Mouse (Mus musculus): ENCODE data around the gene Sik2.

Gene Sik2

GRCm38 (mm10) chr9:51008841-51009655 is at the start of gene Sik2:
Gene Sik2, minus strand, starts transcription at chr9:51009073.
- Histone ChIP-seq H3K27me3 (ENCODE audit: control insufficient read depth, insufficient read depth, low read length, poor library complexity, severe bottlenecking) (no peaks in the 10 kb centered on the region), H3K36me3 (ENCODE audit: control insufficient read depth, insufficient read depth, low read length, poor library complexity, severe bottlenecking) (no peaks in the 10 kb centered on the region)
- DNase-seq (ENCODE audit: low read depth, low spot score): peak; percentile 98

GRCm38 (mm10) chr9:51056360-51057324 is 47.8 kb upstream of the Sik2 start:
- no peak for DNase-seq (ENCODE audit: low read depth, low spot score)
- H3K36me3 ChIP-seq (ENCODE audit: control insufficient read depth, insufficient read depth, low read length, poor library complexity, severe bottlenecking): no peaks in the 10 kb centered on the region
- no peaks in the 10 kb centered on the region for H3K27me3 ChIP-seq (ENCODE audit: control insufficient read depth, insufficient read depth, low read length, poor library complexity, severe bottlenecking)

GRCm38 (mm10) chr9:51052180-51052579 is 43.3 kb upstream of the Sik2 start:
- Histone ChIP-seq H3K36me3 (ENCODE audit: control insufficient read depth, insufficient read depth, low read length, poor library complexity, severe bottlenecking) (no peaks in the 10 kb centered on the region), H3K27me3 (ENCODE audit: control insufficient read depth, insufficient read depth, low read length, poor library complexity, severe bottlenecking) (no peaks in the 10 kb centered on the region)
- DNase-seq (ENCODE audit: low read depth, low spot score): peak; percentile 70

GRCm38 (mm10) chr9:51042136-51042535 is 33.3 kb upstream of the Sik2 start:
- Histone ChIP-seq H3K27me3 (ENCODE audit: control insufficient read depth, insufficient read depth, low read length, poor library complexity, severe bottlenecking) (no peaks in the 10 kb centered on the region; the same call in 1 of the 2 replicates), H3K36me3 (ENCODE audit: control insufficient read depth, insufficient read depth, low read length, poor library complexity, severe bottlenecking) (no peaks in the 10 kb centered on the region)
- no peak for DNase-seq (ENCODE audit: low read depth, low spot score)

- Histone ChIP-seq H3K36me3 (ENCODE audit: control insufficient read depth, insufficient read depth, low read length, poor library complexity, severe bottlenecking) (no peaks in the 10 kb centered on the region), H3K27me3 (ENCODE audit: control insufficient read depth, insufficient read depth, low read length, poor library complexity, severe bottlenecking) (no peaks in the 10 kb centered on the region; the same call in 1 of the 2 replicates)
- no peak for DNase-seq (ENCODE audit: low read depth, low spot score)
These were observed 32.7 kb upstream of the Sik2 start for GRCm38 (mm10) chr9:51041491-51041980.

- Histone ChIP-seq H3K36me3 (ENCODE audit: control insufficient read depth, insufficient read depth, low read length, poor library complexity, severe bottlenecking) (no peaks in the 10 kb centered on the region), H3K27me3 (ENCODE audit: control insufficient read depth, insufficient read depth, low read length, poor library complexity, severe bottlenecking) (no peaks in the 10 kb centered on the region)
- DNase-seq (ENCODE audit: low read depth, low spot score): no peak
These were observed 24.1 kb upstream of the Sik2 start for GRCm38 (mm10) chr9:51032785-51033529.

- no peak for DNase-seq (ENCODE audit: low read depth, low spot score)
- Histone ChIP-seq H3K36me3 (ENCODE audit: control insufficient read depth, insufficient read depth, low read length, poor library complexity, severe bottlenecking) (no peaks in the 10 kb centered on the region), H3K27me3 (ENCODE audit: control insufficient read depth, insufficient read depth, low read length, poor library complexity, severe bottlenecking) (no peaks in the 10 kb centered on the region)
These were observed 23.4 kb upstream of the Sik2 start for GRCm38 (mm10) chr9:51032291-51032690.

GRCm38 (mm10) chr9:51031603-51032002 is 22.7 kb upstream of the Sik2 start:
- DNase-seq (ENCODE audit: low read depth, low spot score): no peak
- no peaks in the 10 kb centered on the region for H3K27me3 ChIP-seq (ENCODE audit: control insufficient read depth, insufficient read depth, low read length, poor library complexity, severe bottlenecking)
- H3K36me3 ChIP-seq (ENCODE audit: control insufficient read depth, insufficient read depth, low read length, poor library complexity, severe bottlenecking): no peaks in the 10 kb centered on the region

GRCm38 (mm10) chr9:51030147-51030546 is 21.3 kb upstream of the Sik2 start:
- Histone ChIP-seq H3K27me3 (ENCODE audit: control insufficient read depth, insufficient read depth, low read length, poor library complexity, severe bottlenecking) (no peaks in the 10 kb centered on the region), H3K36me3 (ENCODE audit: control insufficient read depth, insufficient read depth, low read length, poor library complexity, severe bottlenecking) (no peaks in the 10 kb centered on the region)
- peak; percentile 84 for DNase-seq (ENCODE audit: low read depth, low spot score)

GRCm38 (mm10) chr9:51026952-51027351 is 18.1 kb upstream of the Sik2 start:
- H3K36me3 ChIP-seq (ENCODE audit: control insufficient read depth, insufficient read depth, low read length, poor library complexity, severe bottlenecking): no peaks in the 10 kb centered on the region
- no peak for DNase-seq (ENCODE audit: low read depth, low spot score)
- H3K27me3 ChIP-seq (ENCODE audit: control insufficient read depth, insufficient read depth, low read length, poor library complexity, severe bottlenecking): peaks cover 2% of the 10 kb centered on the region; the same call in 1 of the 2 replicates

GRCm38 (mm10) chr9:51021123-51021795 is 12.4 kb upstream of the Sik2 start:
- peaks cover 2% of the 10 kb centered on the region; the same call in 1 of the 2 replicates for H3K27me3 ChIP-seq (ENCODE audit: control insufficient read depth, insufficient read depth, low read length, poor library complexity, severe bottlenecking)
- DNase-seq (ENCODE audit: low read depth, low spot score): no peak
- H3K36me3 ChIP-seq (ENCODE audit: control insufficient read depth, insufficient read depth, low read length, poor library complexity, severe bottlenecking): no peaks in the 10 kb centered on the region

- Histone ChIP-seq H3K27me3 (ENCODE audit: control insufficient read depth, insufficient read depth, low read length, poor library complexity, severe bottlenecking) (peaks cover 2% of the 10 kb centered on the region; the same call in 1 of the 2 replicates), H3K36me3 (ENCODE audit: control insufficient read depth, insufficient read depth, low read length, poor library complexity, severe bottlenecking) (no peaks in the 10 kb centered on the region)
- no peak for DNase-seq (ENCODE audit: low read depth, low spot score)
These were observed 11.5 kb upstream of the Sik2 start for GRCm38 (mm10) chr9:51020351-51020750.

- Histone ChIP-seq H3K27me3 (ENCODE audit: control insufficient read depth, insufficient read depth, low read length, poor library complexity, severe bottlenecking) (no peaks in the 10 kb centered on the region), H3K36me3 (ENCODE audit: control insufficient read depth, insufficient read depth, low read length, poor library complexity, severe bottlenecking) (no peaks in the 10 kb centered on the region)
- no peak for DNase-seq (ENCODE audit: low read depth, low spot score)
These were observed 10.8 kb upstream of the Sik2 start for GRCm38 (mm10) chr9:51019670-51020069.

- no peak for DNase-seq (ENCODE audit: low read depth, low spot score)
- Histone ChIP-seq H3K36me3 (ENCODE audit: control insufficient read depth, insufficient read depth, low read length, poor library complexity, severe bottlenecking) (no peaks in the 10 kb centered on the region), H3K27me3 (ENCODE audit: control insufficient read depth, insufficient read depth, low read length, poor library complexity, severe bottlenecking) (no peaks in the 10 kb centered on the region)
These were observed 6.9 kb upstream of the Sik2 start for GRCm38 (mm10) chr9:51015732-51016131.

Data from splenic B cell, adult 2 months (primary cell).